Mouse (Mus musculus): Measurements from ENCODE around the gene Efna2. TPM values are rescaled to one million over a fixed set of nuclear protein-coding genes. Genes with fewer than 3 reads are reported as not detected.

Efna2 gene
- polyA plus RNA-seq, 1 experiment = 1.3 TPM

GRCm38 (mm10) chr10:80156002-80156751 is 23.1 kb upstream of the Efna2 start:
- peaks cover 51% of the 10 kb centered on the region for H3K36me3 ChIP-seq (ENCODE audit: control insufficient read depth, insufficient read depth, low read length)
- H3K4me3 ChIP-seq (ENCODE audit: extremely low read depth, insufficient read depth, insufficient read length) = no peak overlapping the region
- H3K27ac ChIP-seq (ENCODE audit: insufficient read depth, low read length) = peak overlapping the region; percentile 26
- WGBS = 86% methylated on average over 29 of the region's 29 CpGs
- TF ChIP-seq CTCF (IDR thresholded peaks at IDR 0.05; ENCODE audit: extremely low read depth, insufficient read depth, insufficient read length, insufficient replicate concordance) = no peak
- TF ChIP-seq POLR2A (IDR thresholded peaks at IDR 0.05; ENCODE audit: low read depth, low read length) = no peak
- peaks cover 50% of the 10 kb centered on the region for H3K4me1 ChIP-seq (ENCODE audit: control insufficient read depth, insufficient read depth, insufficient read length)
- no peaks in the 10 kb centered on the region for H3K27me3 ChIP-seq (ENCODE audit: control insufficient read depth, insufficient read depth, low read length)
- DNase-seq (ENCODE audit: low read depth in 1 of 2, low spot score in 2 of 2) = no peak

GRCm38 (mm10) chr10:80156752-80157053 is 22.6 kb upstream of the Efna2 start:
- peaks cover 46% of the 10 kb centered on the region for H3K36me3 ChIP-seq (ENCODE audit: control insufficient read depth, insufficient read depth, low read length)
- H3K4me3 ChIP-seq (ENCODE audit: extremely low read depth, insufficient read depth, insufficient read length) = no peak overlapping the region
- no peak for DNase-seq (ENCODE audit: low read depth in 1 of 2, low spot score in 2 of 2)
- TF ChIP-seq POLR2A (IDR thresholded peaks at IDR 0.05; ENCODE audit: low read depth, low read length) = no peak
- TF ChIP-seq CTCF (IDR thresholded peaks at IDR 0.05; ENCODE audit: extremely low read depth, insufficient read depth, insufficient read length, insufficient replicate concordance) = no peak
- H3K27me3 ChIP-seq (ENCODE audit: control insufficient read depth, insufficient read depth, low read length) = no peaks in the 10 kb centered on the region
- H3K27ac ChIP-seq (ENCODE audit: insufficient read depth, low read length) = peak overlapping the region; percentile 26; the same call in 1 of the 2 replicates
- peaks cover 55% of the 10 kb centered on the region for H3K4me1 ChIP-seq (ENCODE audit: control insufficient read depth, insufficient read depth, insufficient read length)
- 86% methylated on average over 7 of the region's 7 CpGs for WGBS

- Histone ChIP-seq H3K4me1 (ENCODE audit: control insufficient read depth, insufficient read depth, insufficient read length) (peaks cover 59% of the 10 kb centered on the region), H3K36me3 (ENCODE audit: control insufficient read depth, insufficient read depth, low read length) (peaks cover 43% of the 10 kb centered on the region), H3K27me3 (ENCODE audit: control insufficient read depth, insufficient read depth, low read length) (no peaks in the 10 kb centered on the region), H3K27ac (ENCODE audit: insufficient read depth, low read length) (peak overlapping the region; percentile 72; the same call in 1 of the 2 replicates), H3K4me3 (ENCODE audit: extremely low read depth, insufficient read depth, insufficient read length) (no peak overlapping the region)
- no peak for DNase-seq (ENCODE audit: low read depth in 1 of 2, low spot score in 2 of 2)
- no peak for TF ChIP-seq CTCF (IDR thresholded peaks at IDR 0.05; ENCODE audit: extremely low read depth, insufficient read depth, insufficient read length, insufficient replicate concordance)
- TF ChIP-seq POLR2A (IDR thresholded peaks at IDR 0.05; ENCODE audit: low read depth, low read length) = no peak
- WGBS = 72% methylated on average over 15 of the region's 15 CpGs
Measured at GRCm38 (mm10) chr10:80157141-80157929, 21.9 kb upstream of the Efna2 start.

GRCm38 (mm10) chr10:80158307-80158986 is 20.8 kb upstream of the Efna2 start:
- DNase-seq (ENCODE audit: low read depth in 1 of 2, low spot score in 2 of 2) = peak in 1 of 2 experiments; percentile 76
- peaks cover 58% of the 10 kb centered on the region for H3K4me1 ChIP-seq (ENCODE audit: control insufficient read depth, insufficient read depth, insufficient read length)
- H3K36me3 ChIP-seq (ENCODE audit: control insufficient read depth, insufficient read depth, low read length) = peaks cover 37% of the 10 kb centered on the region
- WGBS = under 1% methylated on average over 18 of the region's 18 CpGs
- peak overlapping the region; percentile 99 for H3K27ac ChIP-seq (ENCODE audit: insufficient read depth, low read length)
- no peaks in the 10 kb centered on the region for H3K27me3 ChIP-seq (ENCODE audit: control insufficient read depth, insufficient read depth, low read length)
- H3K4me3 ChIP-seq (ENCODE audit: extremely low read depth, insufficient read depth, insufficient read length) = peak overlapping the region; percentile 49
- TF ChIP-seq POLR2A (IDR thresholded peaks at IDR 0.05; ENCODE audit: low read depth, low read length) (peak; percentile 77), CTCF (IDR thresholded peaks at IDR 0.05; ENCODE audit: extremely low read depth, insufficient read depth, insufficient read length, insufficient replicate concordance) (no peak)

- peaks cover 60% of the 10 kb centered on the region for H3K4me1 ChIP-seq (ENCODE audit: control insufficient read depth, insufficient read depth, insufficient read length)
- H3K27me3 ChIP-seq (ENCODE audit: control insufficient read depth, insufficient read depth, low read length) = no peaks in the 10 kb centered on the region
- 5% methylated on average over 12 of the region's 12 CpGs for WGBS
- peak overlapping the region; percentile 99 for H3K27ac ChIP-seq (ENCODE audit: insufficient read depth, low read length)
- peaks cover 31% of the 10 kb centered on the region for H3K36me3 ChIP-seq (ENCODE audit: control insufficient read depth, insufficient read depth, low read length)
- TF ChIP-seq POLR2A (IDR thresholded peaks at IDR 0.05; ENCODE audit: low read depth, low read length) (no peak), CTCF (IDR thresholded peaks at IDR 0.05; ENCODE audit: extremely low read depth, insufficient read depth, insufficient read length, insufficient replicate concordance) (no peak)
- H3K4me3 ChIP-seq (ENCODE audit: extremely low read depth, insufficient read depth, insufficient read length) = peak overlapping the region; percentile 60
- DNase-seq (ENCODE audit: low read depth in 1 of 2, low spot score in 2 of 2) = peak in 1 of 2 experiments; percentile 74
Measured at GRCm38 (mm10) chr10:80159021-80159560, 20.2 kb upstream of the Efna2 start.

- peaks cover 67% of the 10 kb centered on the region for H3K4me1 ChIP-seq (ENCODE audit: control insufficient read depth, insufficient read depth, insufficient read length)
- under 1% methylated on average over 55 of the region's 55 CpGs for WGBS
- peak; percentile 99 for DNase-seq (ENCODE audit: low read depth in 1 of 2, low spot score in 2 of 2)
- TF ChIP-seq POLR2A (IDR thresholded peaks at IDR 0.05; ENCODE audit: low read depth, low read length) (peak; percentile 65; the same call in 1 of the 2 replicates), CTCF (IDR thresholded peaks at IDR 0.05; ENCODE audit: extremely low read depth, insufficient read depth, insufficient read length, insufficient replicate concordance) (no peak)
- H3K27ac ChIP-seq (ENCODE audit: insufficient read depth, low read length) = peak overlapping the region; percentile 99
- H3K27me3 ChIP-seq (ENCODE audit: control insufficient read depth, insufficient read depth, low read length) = no peaks in the 10 kb centered on the region
- peaks cover 24% of the 10 kb centered on the region for H3K36me3 ChIP-seq (ENCODE audit: control insufficient read depth, insufficient read depth, low read length)
- peak overlapping the region; percentile 60 for H3K4me3 ChIP-seq (ENCODE audit: extremely low read depth, insufficient read depth, insufficient read length)
Measured at GRCm38 (mm10) chr10:80159561-80160454, 19.5 kb upstream of the Efna2 start.

All from spleen, adult 2 months (tissue).